Mouse (Mus musculus): ENCODE results near the gene Arhgef12. TPM values are rescaled to one million over a fixed set of nuclear protein-coding genes. Genes with fewer than 3 reads are reported as not detected.
A peak's percentile ranks its signal among the peaks of the same experiment; 100 is the strongest.
"Not testable (repeated sequence)": the region's sequence is repeated elsewhere in the genome, so short reads cannot be mapped to it uniquely, and the experiment has no call there.

Arhgef12 gene
- polyA plus RNA-seq, 1 experiment from 2014 or later, result 20.5 TPM

DNA sequence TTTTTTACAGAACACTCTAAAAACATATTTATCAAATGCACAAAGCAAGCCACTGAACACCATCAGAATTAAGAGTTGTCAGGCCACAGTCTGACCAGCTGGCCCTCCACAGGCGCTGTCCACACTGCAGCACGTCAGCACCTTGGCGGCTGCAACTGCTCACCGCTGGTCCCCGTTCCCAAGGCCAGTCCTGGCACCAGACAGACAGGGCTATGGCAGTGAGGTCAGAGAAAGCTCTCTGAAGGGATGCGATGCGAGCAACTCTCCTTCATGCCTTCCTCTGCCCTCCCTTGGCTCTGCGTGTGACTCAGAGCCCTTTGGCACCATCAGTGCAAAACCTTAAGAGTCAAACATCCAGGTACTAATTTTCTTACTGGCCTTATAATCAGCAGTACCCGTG is 139.3 kb downstream of the Arhgef12 start:
- H3K9me3 ChIP-seq (ENCODE audit: control insufficient read depth, low read length), result no peaks in the 10 kb centered on the region
- no peaks in the 10 kb centered on the region for H3K27me3 ChIP-seq (ENCODE audit: control insufficient read depth, insufficient read depth, low read length)
- no peak overlapping the region for H3K4me3 ChIP-seq (ENCODE audit: control insufficient read depth in 1 of 2, insufficient read depth in 1 of 2, low read depth in 1 of 2, low read length in 2 of 2)
- peaks cover 65% of the 10 kb centered on the region for H3K36me3 ChIP-seq (ENCODE audit: control insufficient read depth, insufficient read depth, low read length)
- no peak for ATAC-seq (ENCODE audit: insufficient number of reproducible peaks, insufficient read depth, low FRiP score, low read depth)
- H3K4me1 ChIP-seq (ENCODE audit: control insufficient read depth in 2 of 2, insufficient read depth in 2 of 2, low read length in 2 of 2), result peaks cover 0 to 2% of the 10 kb centered on the region in 2 experiments; a peak in 2 of 4 replicates
- H3K27ac ChIP-seq (replicated peaks in 1 of 2; ENCODE audit: control insufficient read depth in 1 of 2, insufficient read depth in 1 of 2, low read depth in 2 of 2, low read length in 2 of 2), result no peak overlapping the region
- no peak overlapping the region for H3K4me2 ChIP-seq (ENCODE audit: low read length)
- 48% methylated on average over 9 of the region's 9 CpGs for WGBS
- no peak overlapping the region for H3K9ac ChIP-seq (ENCODE audit: low read length)

DNA sequence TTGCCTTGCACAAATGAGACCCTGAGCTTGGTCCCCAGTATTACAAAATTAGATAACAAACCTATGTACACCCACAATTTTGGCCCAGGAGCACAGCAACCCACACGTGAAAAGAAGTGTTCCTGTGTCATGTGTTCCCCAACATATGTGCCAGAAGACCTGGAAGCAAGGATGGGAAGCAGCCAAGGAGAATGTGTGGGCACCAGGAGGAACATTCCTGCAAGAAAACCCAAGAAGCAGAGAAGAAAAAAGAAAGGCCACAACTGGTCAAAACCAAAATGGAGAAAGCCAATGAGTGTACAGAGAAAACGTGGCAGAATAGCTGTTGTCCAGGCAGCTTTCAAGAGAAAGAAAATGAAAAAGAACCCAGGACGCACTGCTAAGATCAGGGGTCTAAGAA is 142.2 kb downstream of the Arhgef12 start:
- ATAC-seq (ENCODE audit: insufficient number of reproducible peaks, insufficient read depth, low FRiP score, low read depth); H3K4me2 ChIP-seq (ENCODE audit: low read length): not testable (repeated sequence)
- peaks cover 36% of the 10 kb centered on the region for H3K36me3 ChIP-seq (ENCODE audit: control insufficient read depth, insufficient read depth, low read length)

DNA sequence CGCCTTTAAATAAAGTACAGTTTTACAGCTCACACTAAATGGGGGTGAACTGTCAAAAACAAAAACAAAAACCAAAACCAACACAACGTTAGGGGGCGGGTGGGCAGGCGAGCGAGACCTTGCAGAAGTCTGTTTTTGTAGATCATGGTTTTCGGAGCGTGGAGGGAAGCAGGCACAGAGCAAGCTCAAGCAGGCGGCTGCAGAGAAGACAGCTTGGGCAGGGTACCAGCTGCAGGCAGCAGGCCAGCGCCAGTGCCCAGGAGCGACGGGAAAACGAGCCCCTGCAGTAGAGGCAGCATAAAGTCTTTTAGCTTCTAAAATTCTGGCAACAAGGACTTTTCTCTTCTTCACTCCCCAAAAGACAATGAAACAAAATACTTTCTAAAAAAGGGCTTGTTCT is 142.7 kb downstream of the Arhgef12 start:
- Histone ChIP-seq H3K9ac (ENCODE audit: low read length) (no peak overlapping the region), H3K9me3 (ENCODE audit: control insufficient read depth, low read length) (no peaks in the 10 kb centered on the region), H3K27me3 (ENCODE audit: control insufficient read depth, insufficient read depth, low read length) (no peaks in the 10 kb centered on the region), H3K4me1 (ENCODE audit: control insufficient read depth in 2 of 2, insufficient read depth in 2 of 2, low read length in 2 of 2) (peaks cover 0 to 2% of the 10 kb centered on the region in 2 experiments; a peak in 3 of 4 replicates), H3K4me3 (ENCODE audit: control insufficient read depth in 1 of 2, insufficient read depth in 1 of 2, low read depth in 1 of 2, low read length in 2 of 2) (no peak overlapping the region), H3K27ac (replicated peaks in 1 of 2; ENCODE audit: control insufficient read depth in 1 of 2, insufficient read depth in 1 of 2, low read depth in 2 of 2, low read length in 2 of 2) (no peak overlapping the region), H3K4me2 (ENCODE audit: low read length) (no peak overlapping the region), H3K36me3 (ENCODE audit: control insufficient read depth, insufficient read depth, low read length) (peaks cover 31% of the 10 kb centered on the region)
- ATAC-seq (ENCODE audit: insufficient number of reproducible peaks, insufficient read depth, low FRiP score, low read depth), result no peak
- 95% methylated on average over 12 of the region's 12 CpGs for WGBS

More for the DNA sequence above, 142.2 kb downstream of the Arhgef12 start:
- not testable (repeated sequence) for H3K27ac ChIP-seq (replicated peaks in 1 of 2; ENCODE audit: control insufficient read depth in 1 of 2, insufficient read depth in 1 of 2, low read depth in 2 of 2, low read length in 2 of 2); H3K4me1 ChIP-seq (ENCODE audit: control insufficient read depth in 2 of 2, insufficient read depth in 2 of 2, low read length in 2 of 2); H3K9ac ChIP-seq (ENCODE audit: low read length); H3K4me3 ChIP-seq (ENCODE audit: control insufficient read depth in 1 of 2, insufficient read depth in 1 of 2, low read depth in 1 of 2, low read length in 2 of 2); H3K9me3 ChIP-seq (ENCODE audit: control insufficient read depth, low read length); H3K27me3 ChIP-seq (ENCODE audit: control insufficient read depth, insufficient read depth, low read length)
- WGBS, result 99% methylated on average over 2 of the region's 3 CpGs

DNA sequence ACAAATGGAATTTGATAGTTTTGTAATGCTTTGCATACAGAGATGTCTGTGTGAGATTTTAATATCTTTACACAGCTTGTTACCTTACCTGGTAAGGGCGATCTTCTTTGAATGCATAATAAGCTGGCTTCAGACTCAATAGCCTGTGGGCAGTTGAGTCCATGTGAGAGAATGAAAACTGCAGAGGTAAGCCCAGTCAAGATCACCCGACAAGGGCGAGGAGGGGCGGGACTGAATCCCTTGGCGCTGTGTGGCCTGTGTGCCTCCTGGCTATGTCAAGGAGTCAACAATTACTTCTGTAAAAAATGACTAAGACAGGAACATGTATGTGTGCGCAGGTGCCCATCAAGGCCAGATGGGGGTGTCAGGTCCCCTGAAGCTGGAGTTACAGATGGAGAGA is 144.5 kb downstream of the Arhgef12 start:
- Histone ChIP-seq H3K9me3 (ENCODE audit: control insufficient read depth, low read length) (no peaks in the 10 kb centered on the region), H3K27me3 (ENCODE audit: control insufficient read depth, insufficient read depth, low read length) (no peaks in the 10 kb centered on the region), H3K4me3 (ENCODE audit: control insufficient read depth in 1 of 2, insufficient read depth in 1 of 2, low read depth in 1 of 2, low read length in 2 of 2) (no peak overlapping the region), H3K27ac (replicated peaks in 1 of 2; ENCODE audit: control insufficient read depth in 1 of 2, insufficient read depth in 1 of 2, low read depth in 2 of 2, low read length in 2 of 2) (no peak overlapping the region), H3K4me2 (ENCODE audit: low read length) (no peak overlapping the region), H3K4me1 (ENCODE audit: control insufficient read depth in 2 of 2, insufficient read depth in 2 of 2, low read length in 2 of 2) (no peaks in the 10 kb centered on the region; a peak in 1 of 4 replicates), H3K36me3 (ENCODE audit: control insufficient read depth, insufficient read depth, low read length) (peaks cover 13% of the 10 kb centered on the region), H3K9ac (ENCODE audit: low read length) (no peak overlapping the region)
- ATAC-seq (ENCODE audit: insufficient number of reproducible peaks, insufficient read depth, low FRiP score, low read depth), result no peak
- 90% methylated on average over 6 of the region's 6 CpGs for WGBS

DNA sequence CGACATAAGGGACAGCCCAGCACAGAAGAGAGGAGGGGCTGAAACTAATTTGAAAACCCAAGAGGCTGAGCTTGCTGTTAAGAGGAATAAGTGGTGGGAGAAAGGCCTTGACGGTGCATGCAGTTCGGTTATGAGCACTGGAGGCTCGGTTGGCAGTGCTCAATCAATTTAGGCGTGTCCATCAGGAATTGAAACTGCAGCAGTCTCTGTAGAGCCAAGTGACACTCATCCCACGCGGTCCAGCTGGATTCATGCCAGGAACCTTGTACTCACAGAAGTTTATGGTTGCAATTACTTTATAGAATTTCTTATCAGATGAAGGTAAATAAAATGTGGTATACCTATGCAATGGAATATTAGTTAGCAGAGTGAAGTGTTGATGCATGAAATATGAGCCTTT is 148.6 kb downstream of the Arhgef12 start:
- H3K9ac ChIP-seq (ENCODE audit: low read length), result no peak overlapping the region
- H3K9me3 ChIP-seq (ENCODE audit: control insufficient read depth, low read length), result 0 out of 2 replicates have a peak, but pooled peaks cover 3% of the 10 kb centered on the region
- no peak overlapping the region for H3K4me3 ChIP-seq (ENCODE audit: control insufficient read depth in 1 of 2, insufficient read depth in 1 of 2, low read depth in 1 of 2, low read length in 2 of 2)
- H3K4me1 ChIP-seq (ENCODE audit: control insufficient read depth in 2 of 2, insufficient read depth in 2 of 2, low read length in 2 of 2), result no peaks in the 10 kb centered on the region; a peak in 1 of 4 replicates
- 66% methylated on average over 7 of the region's 7 CpGs for WGBS
- no peak overlapping the region for H3K27ac ChIP-seq (replicated peaks in 1 of 2; ENCODE audit: control insufficient read depth in 1 of 2, insufficient read depth in 1 of 2, low read depth in 2 of 2, low read length in 2 of 2)
- H3K4me2 ChIP-seq (ENCODE audit: low read length), result no peak overlapping the region
- H3K27me3 ChIP-seq (ENCODE audit: control insufficient read depth, insufficient read depth, low read length), result no peaks in the 10 kb centered on the region
- H3K36me3 ChIP-seq (ENCODE audit: control insufficient read depth, insufficient read depth, low read length), result no peaks in the 10 kb centered on the region
- ATAC-seq (ENCODE audit: insufficient number of reproducible peaks, insufficient read depth, low FRiP score, low read depth), result no peak

DNA sequence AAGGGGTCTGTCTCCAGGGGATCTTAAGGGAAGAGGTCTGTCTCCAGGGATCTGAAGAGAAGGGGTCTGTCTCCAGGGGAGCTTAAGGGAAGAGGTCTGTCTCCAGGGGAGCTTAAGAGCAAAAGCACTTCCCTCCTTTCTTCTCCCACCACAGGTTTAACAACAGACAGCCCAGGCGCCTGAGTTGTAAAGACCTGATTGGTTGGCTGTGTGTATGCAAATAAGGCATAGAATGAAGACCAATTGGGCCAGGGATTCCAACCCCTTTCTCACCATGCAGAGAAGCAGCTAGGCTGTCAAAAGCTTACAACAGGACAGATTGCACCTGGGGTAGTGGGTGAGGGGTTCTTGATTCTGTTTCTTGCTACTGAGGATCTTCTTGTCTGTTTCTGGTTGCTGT is 158.7 kb downstream of the Arhgef12 start:
- no peak overlapping the region for H3K27ac ChIP-seq (replicated peaks in 1 of 2; ENCODE audit: control insufficient read depth in 1 of 2, insufficient read depth in 1 of 2, low read depth in 2 of 2, low read length in 2 of 2)
- H3K4me2 ChIP-seq (ENCODE audit: low read length), result no peak overlapping the region
- WGBS, result 47% methylated on average over 1 of the region's 1 CpGs
- H3K36me3 ChIP-seq (ENCODE audit: control insufficient read depth, insufficient read depth, low read length), result no peaks in the 10 kb centered on the region
- peaks cover 31% of the 10 kb centered on the region for H3K27me3 ChIP-seq (ENCODE audit: control insufficient read depth, insufficient read depth, low read length)
- ATAC-seq (ENCODE audit: insufficient number of reproducible peaks, insufficient read depth, low FRiP score, low read depth), result no peak
- no peaks in the 10 kb centered on the region for H3K9me3 ChIP-seq (ENCODE audit: control insufficient read depth, low read length)
- no peak overlapping the region for H3K4me3 ChIP-seq (ENCODE audit: control insufficient read depth in 1 of 2, insufficient read depth in 1 of 2, low read depth in 1 of 2, low read length in 2 of 2)
- H3K9ac ChIP-seq (ENCODE audit: low read length), result no peak overlapping the region
- peaks cover 0 to 9% of the 10 kb centered on the region in 2 experiments; a peak in 3 of 4 replicates for H3K4me1 ChIP-seq (ENCODE audit: control insufficient read depth in 2 of 2, insufficient read depth in 2 of 2, low read length in 2 of 2)

DNA sequence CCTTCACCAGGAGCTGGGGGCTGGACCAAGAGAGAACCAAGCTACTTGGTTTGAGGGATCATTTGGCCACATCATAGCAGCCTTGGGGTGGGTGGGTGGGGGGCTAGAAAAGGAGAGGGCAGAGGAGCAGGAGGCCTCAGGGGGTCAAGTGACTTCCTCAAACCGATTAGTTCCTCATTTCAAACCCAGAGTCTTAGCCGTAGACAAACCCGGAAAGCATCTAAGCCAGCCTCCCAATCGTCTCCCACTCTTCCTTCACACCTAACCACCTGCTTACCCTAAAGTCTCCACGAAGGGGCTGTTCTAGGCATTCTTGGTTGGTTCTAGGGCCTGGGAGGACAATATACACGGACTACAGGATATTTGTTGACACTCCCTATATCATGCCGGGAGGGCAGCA is 161.9 kb downstream of the Arhgef12 start:
- Histone ChIP-seq H3K27me3 (ENCODE audit: control insufficient read depth, insufficient read depth, low read length) (peaks cover 62% of the 10 kb centered on the region), H3K4me3 (ENCODE audit: control insufficient read depth in 1 of 2, insufficient read depth in 1 of 2, low read depth in 1 of 2, low read length in 2 of 2) (no peak overlapping the region), H3K4me2 (ENCODE audit: low read length) (no peak overlapping the region), H3K9ac (ENCODE audit: low read length) (no peak overlapping the region; the same call in 1 of the 2 replicates), H3K27ac (replicated peaks in 1 of 2; ENCODE audit: control insufficient read depth in 1 of 2, insufficient read depth in 1 of 2, low read depth in 2 of 2, low read length in 2 of 2) (no peak overlapping the region), H3K4me1 (ENCODE audit: control insufficient read depth in 2 of 2, insufficient read depth in 2 of 2, low read length in 2 of 2) (peaks cover 2 to 10% of the 10 kb centered on the region in 2 experiments; a peak in 3 of 4 replicates), H3K36me3 (ENCODE audit: control insufficient read depth, insufficient read depth, low read length) (no peaks in the 10 kb centered on the region), H3K9me3 (ENCODE audit: control insufficient read depth, low read length) (no peaks in the 10 kb centered on the region)
- 76% methylated on average over 7 of the region's 7 CpGs for WGBS
- ATAC-seq (ENCODE audit: insufficient number of reproducible peaks, insufficient read depth, low FRiP score, low read depth), result no peak

DNA sequence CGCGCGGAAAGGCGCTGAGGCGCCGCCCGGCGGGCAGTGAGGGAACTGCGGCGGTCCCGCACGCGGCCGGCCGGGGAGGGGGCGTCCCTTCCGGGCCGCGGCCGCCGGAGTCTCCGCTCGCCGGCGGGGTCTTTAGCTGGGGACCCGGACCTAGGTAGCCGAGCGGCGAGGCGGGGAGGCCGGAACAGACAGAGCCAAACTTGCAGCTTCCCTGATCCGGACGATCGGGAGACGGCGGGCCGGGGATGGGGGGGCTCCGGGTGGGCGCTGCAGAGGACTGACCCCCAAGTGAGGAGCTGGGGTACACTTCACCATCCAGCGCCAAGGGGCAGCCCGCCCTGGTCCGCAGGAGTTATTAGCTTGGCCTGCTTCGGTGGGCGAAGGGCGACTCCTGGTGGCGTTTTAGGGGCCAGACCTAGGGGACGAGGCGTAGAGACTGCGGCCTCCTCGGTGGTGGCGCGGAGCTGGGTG is 162.5 kb downstream of the Arhgef12 start:
- Histone ChIP-seq H3K9ac (ENCODE audit: low read length) (peak overlapping the region; percentile 74), H3K9me3 (ENCODE audit: control insufficient read depth, low read length) (no peaks in the 10 kb centered on the region), H3K4me2 (ENCODE audit: low read length) (peak overlapping the region; percentile 99), H3K27ac (replicated peaks in 1 of 2; ENCODE audit: control insufficient read depth in 1 of 2, insufficient read depth in 1 of 2, low read depth in 2 of 2, low read length in 2 of 2) (no peak overlapping the region), H3K36me3 (ENCODE audit: control insufficient read depth, insufficient read depth, low read length) (no peaks in the 10 kb centered on the region), H3K4me1 (ENCODE audit: control insufficient read depth in 2 of 2, insufficient read depth in 2 of 2, low read length in 2 of 2) (peaks cover 2 to 10% of the 10 kb centered on the region in 2 experiments; a peak in 3 of 4 replicates), H3K4me3 (ENCODE audit: control insufficient read depth in 1 of 2, insufficient read depth in 1 of 2, low read depth in 1 of 2, low read length in 2 of 2) (peak overlapping the region; percentile 62 to 65), H3K27me3 (ENCODE audit: control insufficient read depth, insufficient read depth, low read length) (peaks cover 68% of the 10 kb centered on the region)
- under 1% methylated on average over 51 of the region's 52 CpGs for WGBS
- ATAC-seq (ENCODE audit: insufficient number of reproducible peaks, insufficient read depth, low FRiP score, low read depth), result peak; percentile 75
